Mouse (Mus musculus) kidney, postnatal 10 days (tissue): ENCODE measurements at regions not wholly inside any gene's neighbourhood (a gene's known extent, or its start where the extent isn't known, plus 50 kb on each side); places are given as distances from the start of the nearest gene placed in this dataset.
A peak's percentile ranks its signal among the peaks of the same experiment; 100 is the strongest.

Source experiments
- DNase-seq: peaks from one replicate; pipeline ENCODE4 v3.0.0; 2021; ENCODE audit warnings: mixed read lengths

- DNase-seq, result no peak
Observed at GRCm38 (mm10) chr14:110934816-110935215, 179.9 kb upstream of the Slitrk6 start.

GRCm38 (mm10) chr14:110921989-110922388 lies 167.0 kb upstream of the Slitrk6 start:
- no peak for DNase-seq

DNA sequence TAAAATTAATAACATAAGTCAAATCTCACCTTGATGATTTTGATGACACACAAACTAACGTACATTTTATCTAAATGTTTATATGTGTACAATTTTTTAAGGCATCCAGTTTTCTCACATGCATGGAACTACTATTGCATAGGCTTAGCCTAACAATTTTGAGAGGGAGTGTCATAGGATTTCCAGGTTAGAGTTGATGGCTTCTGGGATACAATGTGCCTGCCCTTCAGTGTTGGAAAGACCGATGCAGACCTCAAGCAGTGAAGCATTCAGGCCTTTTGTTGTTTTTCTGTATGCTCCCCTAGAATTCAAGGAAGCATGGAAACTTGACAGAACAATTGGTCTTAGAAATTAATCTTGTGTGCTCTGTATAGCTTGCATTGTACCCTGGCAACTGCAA lies 158.4 kb upstream of the Slitrk6 start:
- DNase-seq, result no peak

DNA sequence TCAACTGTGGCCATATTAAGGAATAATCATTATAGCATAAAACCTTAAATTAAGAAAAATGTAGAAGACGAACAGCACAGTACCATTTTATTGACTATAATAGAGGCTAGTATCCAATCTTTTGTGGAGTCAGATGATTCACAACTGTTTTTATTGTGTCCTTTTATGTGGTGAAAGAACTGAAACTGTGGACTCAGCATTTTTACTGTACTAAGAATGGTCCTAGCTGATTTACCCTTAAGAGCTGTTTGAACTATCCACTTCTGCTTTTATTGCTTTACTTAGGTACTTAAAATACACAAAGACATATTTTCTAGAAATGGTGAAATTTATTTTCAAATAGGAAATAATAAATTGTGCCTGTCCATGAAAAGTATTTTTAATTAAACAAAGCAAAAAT lies 137.9 kb upstream of the Slitrk6 start:
- DNase-seq, result no peak

DNA sequence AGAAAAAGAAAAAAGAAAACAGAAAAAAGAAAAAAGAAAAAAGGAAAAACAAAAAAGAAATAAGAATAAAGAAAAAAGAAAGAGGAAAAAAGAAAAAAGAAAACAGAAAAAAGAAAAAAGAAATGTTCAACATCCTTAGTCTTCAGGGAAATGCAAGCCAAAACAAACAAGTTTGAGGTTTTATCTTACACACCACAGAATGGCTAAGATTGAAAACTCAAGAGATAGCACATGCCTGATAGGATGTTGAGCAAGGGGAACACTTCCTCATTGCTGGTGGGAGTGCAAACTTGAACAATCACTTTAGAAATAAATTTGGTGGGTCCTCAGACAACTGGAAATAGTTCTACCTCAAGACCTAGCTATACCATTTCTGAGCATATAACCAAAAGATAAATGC lies 116.4 kb upstream of the Slitrk6 start:
- DNase-seq, result no peak

- DNase-seq, result no peak
Observed at GRCm38 (mm10) chr14:110824642-110825041, 69.7 kb upstream of the Slitrk6 start.

DNA sequence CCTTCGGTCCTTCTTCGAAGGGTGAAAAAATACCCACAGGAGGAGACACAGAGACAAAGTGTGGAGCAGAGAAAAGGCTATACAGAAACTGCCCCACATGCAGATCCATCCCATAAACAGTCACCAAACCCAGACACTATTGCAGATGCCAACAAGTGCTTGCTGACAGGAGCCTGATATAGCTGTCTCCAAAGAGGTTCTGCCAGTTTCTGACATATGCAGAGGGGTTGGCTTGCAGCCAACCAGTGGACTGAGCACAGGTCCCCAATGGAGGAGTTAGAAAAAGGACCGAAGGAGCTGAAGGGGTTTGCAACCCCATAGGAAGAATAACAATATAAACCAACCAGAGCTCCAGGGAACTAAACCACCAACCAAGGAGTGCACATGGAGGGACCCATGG lies 67.2 kb upstream of the Slitrk6 start:
- DNase-seq, result peak; percentile 3
